Mouse (Mus musculus) embryo, embryonic 9.5 days (tissue): ENCODE measurements around the gene Tiam1.
A peak's percentile ranks its signal among the peaks of the same experiment; 100 is the strongest.

Experiments
- DNase-seq: peaks from one replicate; pipeline ENCODE4 v3.0.0-alpha.2; 2017; ENCODE audit errors: extremely low spot score

Gene Tiam1

DNA sequence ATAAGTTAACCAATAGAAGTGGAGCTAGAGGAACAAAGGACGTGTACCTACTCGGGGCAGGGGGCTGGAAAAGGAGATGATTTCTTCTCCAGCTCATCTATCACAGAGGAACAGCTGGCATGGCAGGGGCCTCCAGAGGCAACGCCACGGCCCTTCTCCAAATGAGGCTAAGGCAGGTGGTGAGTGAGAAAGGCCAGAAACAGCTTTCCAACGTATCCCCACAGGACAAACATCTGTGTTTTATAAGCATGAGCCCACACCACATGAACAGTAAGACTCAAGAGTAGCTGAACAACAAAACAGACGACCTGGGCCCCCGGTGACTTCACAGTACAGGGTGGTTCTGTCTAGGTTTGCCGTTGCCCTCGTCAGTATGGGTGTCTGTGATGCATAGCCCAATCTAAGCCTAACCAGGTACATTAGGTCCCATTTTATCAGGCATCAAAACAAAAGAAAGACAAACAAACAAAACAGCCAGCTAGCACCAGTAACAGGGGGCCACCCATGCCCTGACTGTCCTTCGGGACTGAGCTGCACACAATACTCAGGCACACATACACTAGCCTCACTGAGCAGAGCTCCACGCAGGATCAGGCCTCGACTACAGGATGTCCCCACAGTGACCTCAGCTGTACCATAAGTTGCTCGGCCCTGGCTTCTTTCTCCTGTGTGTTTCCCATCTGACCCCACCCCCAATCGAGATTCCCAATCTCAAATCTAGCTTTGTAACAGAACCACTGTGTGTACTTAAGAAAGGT is 260.9 kb downstream of the Tiam1 start:
- DNase-seq: no peak

DNA sequence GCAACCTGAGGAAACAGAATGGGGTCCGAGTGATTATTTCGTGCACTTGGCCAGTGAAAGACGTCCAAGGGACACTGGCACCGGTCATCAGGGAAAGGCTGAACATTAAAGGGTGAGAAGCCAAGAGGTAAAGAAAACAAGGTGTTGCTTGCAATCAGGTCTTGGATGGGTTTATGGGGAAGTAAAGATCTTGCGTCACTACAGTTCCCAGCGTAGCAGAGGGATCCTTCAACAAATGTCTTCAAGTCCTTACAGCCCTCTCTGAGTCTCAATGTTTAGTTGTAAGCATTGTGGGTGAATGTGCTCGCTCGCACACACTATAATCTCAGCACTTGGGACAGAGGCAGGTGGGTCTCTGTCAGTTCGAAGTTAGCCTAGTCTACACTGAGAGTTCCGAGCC is 266.4 kb downstream of the Tiam1 start:
- DNase-seq: no peak

DNA sequence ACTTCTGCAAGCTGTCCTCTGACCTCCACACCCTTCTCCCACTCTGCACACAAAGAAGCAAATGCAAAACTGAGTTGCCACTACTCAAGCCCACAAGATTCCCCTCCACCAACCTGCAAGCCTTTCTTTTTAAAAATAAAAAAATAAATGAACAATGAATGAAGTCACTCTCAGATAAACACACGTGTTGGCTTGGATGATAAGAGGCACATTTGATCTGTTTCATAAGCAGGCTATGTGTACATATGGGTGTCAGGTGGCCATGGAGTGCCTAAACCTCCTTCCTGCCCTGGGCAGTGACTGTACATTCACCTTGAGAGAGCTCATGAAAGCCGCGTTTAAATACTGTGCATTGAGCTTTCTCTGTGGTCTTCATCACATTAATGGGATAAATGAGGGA is 267.5 kb downstream of the Tiam1 start:
- no peak for DNase-seq

DNA sequence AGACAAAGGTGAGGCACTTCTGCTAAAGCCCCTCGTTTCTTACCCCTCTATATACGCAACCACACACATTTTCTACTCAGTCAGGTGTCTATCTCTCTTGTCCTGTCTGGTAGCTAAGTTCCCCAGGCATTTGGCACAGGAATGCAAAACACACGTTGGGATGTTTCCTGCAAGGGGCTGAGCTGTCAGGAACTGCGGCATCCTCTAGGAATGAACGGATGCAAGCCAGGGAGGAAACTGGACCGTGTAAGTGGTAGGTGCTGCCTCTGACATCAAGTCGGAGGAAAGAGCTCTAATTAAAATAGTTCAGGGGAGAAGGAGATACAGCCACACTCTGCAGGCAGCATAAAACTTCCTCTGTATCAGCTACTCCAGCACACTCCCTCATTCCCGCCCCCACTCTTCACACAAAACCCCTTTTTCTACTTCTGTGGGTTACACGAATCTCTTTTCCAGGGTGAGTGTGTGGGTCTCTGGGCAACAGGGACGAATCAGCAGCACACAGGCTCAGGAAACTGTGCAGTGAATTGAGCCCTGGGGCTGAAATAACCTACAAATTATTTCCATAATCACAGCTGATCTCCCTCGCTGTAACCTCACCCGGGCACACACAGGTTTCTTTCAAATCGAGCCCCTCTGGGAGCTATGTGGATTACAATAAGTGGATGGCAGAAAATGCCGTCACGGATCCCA is 269.4 kb downstream of the Tiam1 start:
- no peak for DNase-seq

DNA sequence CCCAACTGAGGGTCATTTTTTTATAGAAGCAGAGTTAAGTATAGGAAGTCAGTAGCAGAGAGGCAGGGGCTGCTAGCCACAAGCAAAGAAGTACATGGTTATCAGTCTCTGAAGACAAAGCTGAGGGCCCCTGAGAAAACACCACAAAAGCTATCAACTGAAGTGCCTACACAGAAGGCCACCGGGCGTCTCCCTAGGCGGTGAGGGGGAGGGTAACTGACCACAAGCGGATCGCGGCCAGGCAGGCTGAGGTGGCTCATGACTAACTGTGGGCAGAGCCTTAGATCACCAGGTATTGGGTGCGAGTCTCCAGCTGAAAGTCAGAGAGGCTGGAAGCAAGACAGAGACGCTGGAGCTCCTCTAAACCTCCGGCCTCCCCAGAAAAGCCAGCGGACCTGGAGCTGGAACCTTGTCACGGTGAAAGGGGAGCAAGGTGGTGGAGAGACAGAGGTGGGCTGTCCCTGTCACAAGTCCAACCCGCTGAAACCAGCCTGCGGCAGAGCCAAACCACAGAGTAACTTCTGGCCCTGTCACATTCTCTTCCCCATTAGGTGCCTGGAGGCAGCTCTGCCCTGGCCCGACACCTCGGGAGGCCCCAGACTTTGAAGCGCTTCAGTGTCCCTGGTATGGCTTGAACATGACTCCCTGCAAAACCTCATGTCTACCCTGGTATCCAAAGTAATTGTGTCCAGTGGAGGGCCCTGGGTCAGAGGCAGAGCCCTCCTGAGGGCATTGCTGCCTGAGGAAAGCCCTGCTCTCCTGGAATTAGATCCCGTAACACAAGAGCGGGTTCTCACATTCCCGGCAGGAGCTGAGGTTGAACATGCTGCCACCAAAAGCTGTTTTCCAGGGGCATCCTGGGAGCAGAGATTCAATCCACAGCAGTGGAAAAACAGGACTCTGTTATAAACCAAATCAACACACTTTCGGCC is 271.3 kb downstream of the Tiam1 start:
- no peak for DNase-seq

DNA sequence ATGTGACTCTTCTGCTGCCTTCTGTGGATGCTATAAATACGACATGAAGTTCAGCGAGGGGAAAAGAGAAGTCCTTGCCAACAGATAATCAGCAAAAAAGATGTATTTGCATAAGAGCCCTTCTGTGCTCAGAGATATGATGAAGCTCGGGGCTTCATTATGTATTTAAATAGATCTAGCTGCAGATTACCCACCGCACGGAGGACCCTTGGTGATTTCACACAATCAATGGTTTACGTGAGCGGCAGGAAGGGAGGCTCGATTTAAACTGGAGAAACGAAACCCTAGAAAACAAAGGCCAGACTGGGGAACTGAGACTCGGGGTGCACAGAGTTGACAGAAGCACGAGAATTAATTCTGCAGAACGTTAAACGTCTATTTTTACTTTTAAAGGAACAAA is 272.2 kb downstream of the Tiam1 start:
- no peak for DNase-seq

DNA sequence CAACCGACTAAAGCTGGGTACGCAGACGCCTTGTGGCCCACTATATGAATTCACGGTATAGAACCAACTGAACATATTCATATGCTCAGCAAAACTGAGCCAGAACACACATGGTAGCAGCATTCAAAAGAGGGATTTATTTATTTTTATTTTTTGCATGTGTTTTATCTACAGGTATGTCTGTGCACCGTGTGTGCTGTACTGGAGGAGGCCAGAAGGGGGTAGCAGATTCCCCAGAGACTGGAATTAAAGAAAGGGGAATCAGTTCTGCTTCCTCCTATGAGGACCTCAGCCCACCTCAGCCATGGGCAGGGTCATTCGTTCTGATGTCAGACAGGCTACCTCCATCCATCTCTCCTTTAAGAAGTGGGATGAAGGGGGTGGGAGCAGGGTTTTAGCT is 273.5 kb downstream of the Tiam1 start:
- no peak for DNase-seq

DNA sequence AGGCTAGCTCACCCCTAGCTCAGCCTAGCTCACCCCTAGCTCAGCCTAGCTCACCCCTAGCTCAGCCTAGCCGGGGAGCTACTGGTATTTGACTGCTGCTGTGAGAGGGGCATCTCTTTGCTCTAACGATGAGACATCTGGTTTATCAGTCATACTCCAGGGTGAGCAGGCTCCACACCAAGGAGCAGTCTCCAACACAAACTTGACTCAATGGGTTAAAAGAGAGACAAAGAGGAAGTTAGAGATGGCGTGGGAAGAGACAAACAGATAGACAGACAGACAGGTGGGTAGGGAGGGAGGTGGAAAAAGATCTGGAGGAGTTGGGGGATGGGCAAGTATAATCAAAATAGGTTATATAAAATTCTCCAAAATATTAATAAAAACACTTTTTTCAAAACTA is 275.1 kb downstream of the Tiam1 start:
- no peak for DNase-seq

DNA sequence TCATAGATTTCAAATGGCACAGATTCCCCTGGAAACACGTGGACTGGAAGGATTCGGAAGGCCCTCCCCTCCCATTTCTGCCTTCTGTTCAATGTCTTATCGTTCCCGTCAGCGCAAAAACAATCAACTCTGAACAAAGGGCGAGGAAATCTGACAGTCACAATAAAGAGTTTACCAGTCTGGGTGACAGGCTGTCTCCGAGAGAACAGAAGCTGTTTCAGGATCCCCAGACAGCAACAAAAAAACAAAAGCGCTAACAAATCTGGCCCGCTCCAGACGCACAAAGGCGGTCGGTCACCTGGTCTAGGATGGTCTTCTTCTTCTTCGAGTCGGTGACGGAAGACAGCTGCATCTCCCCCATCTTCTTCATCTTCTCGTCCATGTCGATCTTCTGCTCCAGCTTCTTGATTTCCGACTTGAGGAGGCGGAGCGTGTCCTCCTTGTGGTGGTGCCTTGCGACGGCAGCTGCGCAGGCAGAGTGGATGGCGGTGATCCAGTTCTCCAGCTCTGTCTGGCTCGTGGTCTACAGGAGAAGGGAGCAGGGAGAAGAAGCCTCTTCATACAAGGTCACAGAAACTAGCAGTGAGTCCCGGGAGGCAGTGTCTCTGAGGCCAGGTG is 276.2 kb downstream of the Tiam1 start:
- DNase-seq: no peak

DNA sequence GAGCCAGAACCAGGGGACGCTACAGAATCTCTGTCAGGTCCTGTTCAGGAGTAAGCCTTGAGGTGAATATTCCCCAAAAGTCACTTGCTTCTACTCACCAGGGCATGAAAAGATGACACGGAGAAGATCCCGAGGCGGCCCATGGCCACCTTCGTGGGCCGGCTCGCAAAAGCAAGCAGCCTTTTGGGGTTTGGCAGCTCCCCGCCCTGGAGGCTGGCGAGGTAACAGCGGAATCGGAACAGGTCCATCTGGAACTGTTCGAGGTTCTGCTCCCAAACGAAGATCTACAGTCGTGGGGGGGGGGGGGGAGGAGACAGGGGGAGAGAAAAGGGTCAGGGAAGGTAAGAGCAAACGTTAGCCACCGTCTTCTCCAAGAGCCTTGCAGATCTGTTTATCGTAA is 278.4 kb downstream of the Tiam1 start:
- no peak for DNase-seq

DNA sequence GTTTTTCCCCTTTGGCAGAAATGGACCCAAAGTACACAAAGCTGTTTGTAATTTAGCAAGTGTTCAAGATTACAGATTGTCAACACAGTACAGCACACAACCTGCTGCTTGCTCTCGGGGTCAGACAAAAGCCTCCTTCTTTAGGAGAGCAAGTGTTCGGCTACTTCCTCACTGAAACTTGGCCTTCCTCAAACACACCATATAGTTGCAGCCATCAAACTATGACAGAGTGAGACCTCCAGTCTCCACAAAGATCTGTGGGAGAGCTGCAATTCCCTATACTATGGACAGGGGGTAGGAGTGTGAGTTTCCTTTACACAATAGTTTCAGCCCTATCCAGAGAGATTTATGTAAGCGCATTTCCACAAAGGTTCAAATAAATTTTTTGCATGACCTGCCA is 278.9 kb downstream of the Tiam1 start:
- DNase-seq: no peak

DNA sequence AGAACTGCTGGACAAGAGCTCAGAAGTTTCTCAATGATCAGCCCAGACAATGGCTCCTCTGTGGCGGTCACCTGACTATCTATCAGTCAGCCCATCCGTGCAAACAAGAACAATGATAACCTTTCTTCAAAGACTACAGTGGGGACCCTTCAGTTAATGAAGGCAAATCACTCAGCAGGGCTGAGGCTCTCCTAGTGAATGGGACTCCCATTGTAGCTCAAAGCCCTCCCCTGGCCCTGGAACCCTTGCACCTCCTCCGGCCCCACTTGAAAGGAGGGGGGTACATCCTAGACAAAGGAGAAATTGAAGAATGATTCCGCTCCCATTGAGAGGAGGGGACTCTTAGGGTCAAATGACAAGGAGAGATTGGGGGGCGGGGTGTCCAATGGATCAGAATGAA is 280.3 kb downstream of the Tiam1 start:
- peak; percentile 61 for DNase-seq

DNA sequence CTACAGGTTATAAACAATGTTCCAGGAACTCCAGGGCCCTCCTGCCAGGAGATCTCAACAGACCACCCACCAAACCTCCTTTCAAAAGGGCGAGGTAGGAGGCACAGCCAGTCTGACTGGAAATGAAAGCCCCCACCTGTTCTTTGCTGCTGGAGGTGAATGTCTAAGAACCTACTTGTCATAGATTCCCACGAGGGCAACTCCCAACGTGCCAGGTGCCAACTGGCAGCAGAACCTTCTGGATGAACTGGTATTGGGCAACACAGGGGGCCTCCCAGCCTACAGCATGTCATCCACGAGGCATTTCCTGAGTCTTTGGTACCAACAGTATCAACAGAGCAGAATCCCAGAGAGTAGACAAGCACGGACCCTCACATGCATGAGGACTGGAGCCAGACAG is 282.0 kb downstream of the Tiam1 start:
- no peak for DNase-seq

DNA sequence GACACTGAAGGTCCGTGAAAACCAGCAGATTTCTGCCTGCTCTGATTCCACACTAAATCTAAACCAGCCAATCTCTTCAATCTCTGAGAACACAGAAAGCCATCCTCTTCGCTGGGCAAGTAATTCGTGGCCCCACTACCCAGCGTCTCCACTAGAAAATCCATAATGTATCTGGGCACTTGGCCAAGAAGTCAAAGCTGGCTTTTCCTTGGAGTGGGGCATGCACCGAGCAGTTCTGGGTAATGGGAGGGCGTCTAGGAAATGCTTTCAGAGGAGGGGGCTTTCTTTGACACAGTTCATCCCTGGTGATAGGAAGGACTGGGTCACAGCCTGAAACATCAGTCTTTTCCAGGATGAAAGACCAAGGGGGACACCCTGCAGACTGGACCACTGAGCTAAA is 282.9 kb downstream of the Tiam1 start:
- no peak for DNase-seq

DNA sequence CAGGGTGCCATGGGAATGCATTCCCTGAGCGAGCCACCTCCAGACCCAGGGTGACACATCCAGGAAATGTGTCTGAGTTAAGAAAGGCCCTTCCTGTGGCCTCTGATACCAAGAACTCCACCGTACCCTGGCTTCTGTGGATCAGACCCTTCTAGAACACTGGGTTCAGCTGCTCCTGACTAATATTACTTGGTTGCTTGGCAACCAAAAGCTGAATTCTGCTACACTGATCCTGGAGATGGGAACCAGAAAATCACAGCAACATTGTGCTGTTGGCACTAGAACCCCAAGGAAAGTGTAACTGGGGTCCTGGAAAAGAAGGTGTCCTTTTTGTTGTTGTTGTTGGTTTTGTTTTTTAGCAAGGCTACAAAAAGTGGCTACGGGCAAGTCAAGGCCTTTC is 285.9 kb downstream of the Tiam1 start:
- DNase-seq: no peak

DNA sequence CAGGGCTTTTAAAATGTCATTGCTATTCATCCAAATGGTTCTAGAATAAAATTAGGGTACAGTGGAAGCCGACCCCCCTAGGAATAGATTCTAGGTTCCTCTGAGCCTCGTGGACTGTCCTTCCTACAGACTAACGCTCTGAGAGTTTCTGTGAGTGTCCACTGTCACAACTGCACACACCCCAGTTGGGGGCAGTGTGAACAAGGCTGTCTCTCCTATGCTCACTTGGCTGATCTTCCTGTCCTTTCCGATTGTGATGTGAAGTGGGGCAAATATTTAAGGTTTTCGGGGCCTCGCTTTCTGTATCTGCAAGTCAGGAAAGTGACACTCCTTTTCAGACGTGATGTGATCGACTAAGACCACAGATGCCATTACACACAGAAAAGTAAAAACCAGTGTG is 288.8 kb downstream of the Tiam1 start:
- DNase-seq: no peak

DNA sequence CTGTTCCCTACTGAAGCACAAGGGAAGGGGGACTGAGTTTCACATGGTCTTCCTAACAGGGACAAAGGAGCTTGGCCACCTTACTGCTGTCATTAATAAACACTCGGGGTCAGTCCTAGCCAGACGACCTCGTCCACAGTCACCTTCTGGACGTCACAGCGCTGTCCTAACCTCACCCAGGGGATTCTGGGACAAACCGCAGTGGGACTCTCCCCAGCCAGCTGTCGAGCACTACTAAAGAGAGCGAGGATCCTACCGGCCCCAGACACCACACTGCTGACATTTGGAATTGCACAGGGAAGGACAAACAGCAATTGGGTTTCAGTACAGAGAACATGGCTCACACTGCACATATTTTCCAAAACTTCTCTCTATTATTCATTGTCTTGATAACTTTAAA is 292.2 kb downstream of the Tiam1 start:
- DNase-seq: no peak

DNA sequence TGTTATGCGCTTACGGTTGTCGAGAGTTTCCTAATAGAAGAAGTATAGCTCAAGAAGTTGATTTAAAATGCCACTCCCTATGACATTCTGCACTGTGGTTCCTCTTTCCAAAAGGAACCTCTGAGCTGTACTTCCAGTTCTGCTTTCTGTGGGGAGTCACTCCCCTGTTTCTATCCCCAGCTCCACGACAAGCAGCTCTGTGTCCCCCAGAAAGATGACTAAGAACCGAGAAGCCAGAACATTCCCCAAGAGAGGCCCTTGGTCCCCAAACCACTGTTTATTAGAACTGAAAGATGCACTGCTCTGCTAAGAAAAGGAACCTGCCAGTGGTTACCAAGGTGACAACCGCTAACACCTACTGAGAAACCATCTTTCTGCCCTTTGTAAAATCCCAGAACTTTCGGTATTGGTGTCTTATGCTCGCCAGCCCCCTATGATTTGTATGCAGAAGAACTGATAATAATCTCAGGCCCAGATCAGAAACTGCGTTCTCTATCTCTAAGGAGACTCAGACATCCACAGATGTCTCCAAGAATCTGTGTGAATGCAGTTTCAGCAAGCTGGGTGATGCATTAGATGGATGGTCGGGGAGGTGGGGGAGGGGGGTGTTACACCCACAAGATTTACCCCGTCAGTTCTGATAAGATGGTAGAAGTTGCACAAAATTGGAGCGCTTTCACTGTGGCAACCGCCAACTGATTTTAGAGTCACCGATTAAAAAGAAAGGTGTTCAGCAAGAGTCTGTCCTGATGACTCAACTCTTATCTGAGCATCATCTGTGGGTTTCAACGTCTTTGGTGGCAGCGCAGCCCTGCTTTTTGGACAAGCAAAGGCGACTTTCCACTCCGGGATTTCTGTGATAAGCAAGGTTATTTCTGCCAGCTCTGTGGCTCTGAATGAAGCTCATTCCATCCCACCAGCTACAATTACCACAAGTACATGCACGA is 294.6 kb downstream of the Tiam1 start:
- DNase-seq: no peak

DNA sequence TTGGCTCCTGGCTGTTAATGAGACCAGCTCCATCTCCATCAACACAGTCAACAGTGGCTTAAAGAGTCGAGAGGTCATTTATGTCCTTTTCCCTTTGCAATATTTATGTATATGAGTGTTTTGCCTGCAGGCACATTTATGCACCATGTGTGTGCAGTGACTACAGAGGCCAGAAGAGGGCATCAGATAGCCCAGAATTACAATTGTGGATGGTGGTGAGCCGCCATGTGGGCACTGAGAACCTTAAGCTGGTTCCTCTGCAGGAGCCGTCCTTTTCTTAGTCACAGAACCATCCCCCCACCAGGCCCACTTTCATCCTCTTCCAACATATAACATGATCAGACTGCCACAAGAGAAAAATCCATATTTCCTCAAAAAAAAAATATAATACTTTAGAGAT is 295.4 kb downstream of the Tiam1 start:
- no peak for DNase-seq

DNA sequence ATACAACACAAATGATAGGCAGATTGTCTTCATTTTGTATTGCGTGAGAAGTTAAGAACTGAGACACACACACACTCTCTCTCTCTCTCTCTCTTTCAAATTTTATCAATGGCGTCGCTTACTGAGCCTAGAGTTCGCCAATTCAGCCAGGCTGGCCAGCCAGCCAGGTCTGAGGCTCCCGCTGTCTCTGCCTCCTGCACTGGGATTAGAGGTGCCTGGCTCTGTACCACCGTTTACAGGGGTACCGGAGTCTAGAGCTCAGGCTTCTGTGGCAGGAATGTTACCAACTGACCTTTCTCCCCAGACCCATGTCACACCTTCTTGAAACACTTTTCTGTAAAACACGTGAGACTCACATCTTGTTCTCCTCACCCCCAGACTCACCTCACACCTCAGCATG is 298.1 kb downstream of the Tiam1 start:
- DNase-seq: no peak

DNA sequence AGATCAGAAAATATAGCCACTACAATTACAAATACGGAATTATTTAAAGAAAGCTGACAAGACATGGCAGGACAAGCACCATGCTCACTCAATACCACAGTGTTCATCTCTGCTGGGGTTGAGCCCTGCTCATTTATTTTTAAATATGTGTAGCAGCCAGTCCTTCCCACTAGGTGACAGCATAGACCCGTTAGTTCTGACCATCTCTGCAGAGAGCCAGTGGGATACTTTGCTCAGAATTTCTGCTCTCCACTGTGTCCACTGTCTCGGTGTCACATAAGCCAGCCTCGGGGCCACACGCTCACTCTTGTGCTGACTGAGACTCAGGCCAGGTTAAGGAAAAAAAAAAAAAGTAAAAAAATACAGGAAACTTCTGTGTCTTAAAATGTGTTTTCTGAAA is 299.0 kb downstream of the Tiam1 start:
- DNase-seq: peak; percentile 51
